Mouse (Mus musculus) spleen, adult 2 months (tissue): ENCODE data around the gene AC140267.1.

Experiments
- CTCF ChIP-seq: fragments of 200-500 bp; IDR thresholded peaks from 2 replicates; pipeline ENCODE4 v1.5.1; 2011; ENCODE audit warnings: mild to moderate bottlenecking, inconsistent platforms; ENCODE audit not compliant: insufficient read depth, insufficient read length, insufficient replicate concordance; ENCODE audit errors: extremely low read depth
- POLR2A ChIP-seq: fragments of 200-500 bp; IDR thresholded peaks from 2 replicates; pipeline ENCODE4 v1.6.1; 2011; ENCODE audit warnings: low read depth, low read length, inconsistent platforms

DNA sequence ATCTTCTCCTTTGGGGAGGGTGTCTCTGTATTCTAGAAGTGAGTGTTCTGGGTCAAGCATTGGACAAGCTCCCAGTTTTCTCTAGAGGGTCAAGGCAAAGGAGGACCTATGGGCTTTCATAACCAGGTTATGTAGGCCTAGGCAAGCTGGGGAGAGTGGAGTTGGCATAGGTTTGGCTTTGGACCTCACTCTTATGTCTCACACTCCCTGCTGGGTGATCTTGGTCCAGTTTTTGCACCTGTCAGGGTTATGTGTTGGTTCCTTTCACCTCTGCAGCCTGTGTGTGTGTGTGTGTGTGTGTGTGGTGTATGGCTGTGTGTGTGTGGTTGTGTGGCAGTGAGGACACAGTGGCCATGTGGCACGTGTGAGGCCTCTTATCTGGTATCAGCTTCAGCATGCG lies 43.4 kb downstream of the AC140267.1 start:
- TF ChIP-seq CTCF = no peak
- no peak for TF ChIP-seq POLR2A
